Mouse (Mus musculus) testis, postnatal 10 days (tissue): Measurements from ENCODE around the gene Gm10642.

Experiments used
- DNase-seq: peaks from one replicate; pipeline ENCODE4 v3.0.0; 2021; ENCODE audit warnings: low spot score

The Gm10642 gene

GRCm38 (mm10) chr9:70673656-70674055 is 17.6 kb downstream of the Gm10642 start:
- no peak for DNase-seq

- no peak for DNase-seq
Observed at GRCm38 (mm10) chr9:70675117-70675516, 19.1 kb downstream of the Gm10642 start.

GRCm38 (mm10) chr9:70675961-70676360 is 19.9 kb downstream of the Gm10642 start:
- DNase-seq: no peak

GRCm38 (mm10) chr9:70678682-70679131 is 22.7 kb downstream of the Gm10642 start, which contains the start of gene Adam10:
Adam10 (plus strand) TSS chr9:70678997.
- DNase-seq: peak; percentile 99

GRCm38 (mm10) chr9:70679132-70680091 is 23.4 kb downstream of the Gm10642 start:
- DNase-seq: peak; percentile 77

GRCm38 (mm10) chr9:70682202-70682601 is 26.2 kb downstream of the Gm10642 start:
- DNase-seq: no peak

- DNase-seq: no peak
Observed at GRCm38 (mm10) chr9:70688301-70688968, 32.4 kb downstream of the Gm10642 start.

GRCm38 (mm10) chr9:70689926-70690325 is 33.9 kb downstream of the Gm10642 start:
- no peak for DNase-seq

- DNase-seq: no peak
Observed at GRCm38 (mm10) chr9:70690579-70690978, 34.5 kb downstream of the Gm10642 start.

- no peak for DNase-seq
Observed at GRCm38 (mm10) chr9:70691772-70692693, 36.0 kb downstream of the Gm10642 start.

- DNase-seq: no peak
Observed at GRCm38 (mm10) chr9:70695723-70696122, 39.7 kb downstream of the Gm10642 start.

- DNase-seq: no peak
Observed at GRCm38 (mm10) chr9:70698090-70698489, 42.0 kb downstream of the Gm10642 start.

GRCm38 (mm10) chr9:70703597-70704203 is 47.6 kb downstream of the Gm10642 start:
- no peak for DNase-seq

GRCm38 (mm10) chr9:70706444-70706843 is 50.4 kb downstream of the Gm10642 start:
- no peak for DNase-seq
